Mouse (Mus musculus) olfactory bulb, adult 2 months (tissue): ENCODE results near the gene Sclt1.

ENCODE experiments used
- CTCF ChIP-seq: fragments of 200-500 bp; IDR thresholded peaks from 2 replicates; pipeline ENCODE4 v1.5.1; 2012; ENCODE audit warnings: low read depth, mild to moderate bottlenecking, low read length, moderate library complexity; ENCODE audit not compliant: insufficient read depth
- POLR2A ChIP-seq: fragments of 200-500 bp; IDR thresholded peaks from 2 replicates; pipeline ENCODE4 v1.6.1; 2012; ENCODE audit warnings: mild to moderate bottlenecking, low read depth, low read length, moderate library complexity; ENCODE audit not compliant: insufficient read depth

DNA sequence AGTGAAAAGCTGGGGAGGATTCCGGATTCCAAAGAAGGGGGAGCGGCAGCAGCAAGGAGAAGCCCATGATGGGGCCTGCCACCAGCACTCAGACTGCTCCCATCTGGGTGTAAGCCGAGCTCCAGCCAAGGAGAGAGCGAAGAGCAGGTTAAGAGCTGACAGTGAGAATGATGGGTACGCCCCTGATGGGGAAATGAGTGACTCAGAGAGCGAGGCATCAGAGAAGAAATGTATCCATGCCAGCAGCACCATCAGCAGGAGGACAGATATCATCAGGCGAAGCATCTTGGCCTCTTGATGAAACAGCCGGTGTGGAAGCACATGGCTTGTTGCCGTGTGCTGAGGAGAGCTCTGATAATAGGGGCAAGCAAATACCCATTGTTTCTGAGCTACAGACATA, 128.6 kb downstream of the Sclt1 start:
- TF ChIP-seq CTCF = no peak
- no peak for TF ChIP-seq POLR2A
